Mouse (Mus musculus): ENCODE measurements around the gene Pcnp. TPM values are rescaled to one million over a fixed set of nuclear protein-coding genes. Genes with fewer than 3 reads are reported as not detected.
"Not testable (repeated sequence)": the region's sequence is repeated elsewhere in the genome, so short reads cannot be mapped to it uniquely, and the experiment has no call there.

The Pcnp gene
- total and polyA plus RNA-seq, 3 experiments, result 67.4 to 177 (median 154) TPM

DNA sequence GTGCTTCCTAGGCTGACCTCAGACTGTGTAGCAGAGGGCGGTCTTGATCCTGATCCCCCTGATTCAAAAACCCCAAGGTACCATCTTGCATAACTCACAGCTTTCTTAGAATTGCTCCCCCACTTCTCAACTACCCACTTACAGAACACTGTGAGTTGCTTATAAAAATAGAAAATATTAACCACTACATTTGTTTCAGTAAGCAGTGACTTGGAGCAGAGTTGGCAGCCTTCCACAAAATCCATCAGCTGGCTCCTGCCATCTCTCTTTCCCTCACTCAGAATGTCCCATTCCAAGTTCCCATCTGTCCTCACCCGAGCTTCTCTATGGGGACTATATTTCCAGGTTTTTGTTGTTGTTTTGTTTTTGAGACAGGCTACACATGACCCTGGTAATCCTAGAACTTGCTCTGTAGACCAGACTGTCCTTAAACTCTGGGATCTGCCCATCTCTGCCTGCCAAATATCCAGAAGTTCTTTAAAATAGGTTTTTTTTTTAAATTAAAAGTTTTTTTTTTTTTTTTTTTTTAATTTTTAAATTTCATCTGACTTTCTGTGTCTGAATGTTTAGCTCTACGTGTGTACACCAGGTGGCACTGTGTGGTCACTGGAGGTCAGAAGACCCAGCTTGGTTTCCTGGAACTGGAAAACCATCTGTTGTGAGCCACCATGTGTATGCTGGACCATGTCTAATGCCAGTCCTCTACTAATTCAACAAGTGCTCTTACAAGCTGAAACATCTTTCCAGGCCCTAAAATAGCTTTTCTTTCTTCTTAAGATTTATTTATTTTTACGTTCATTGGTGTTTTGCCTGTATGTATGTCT lies 65.2 kb downstream of the Pcnp start (continued):
- TF ChIP-seq RCOR1 (conservative IDR thresholded peaks at IDR 0.05; ENCODE audit: low read depth, low read length), result no peak
- TF ChIP-seq PAX5 (IDR thresholded peaks at IDR 0.05; ENCODE audit: low read length), result no peak
- no peak for TF ChIP-seq MAX (IDR thresholded peaks at IDR 0.05; ENCODE audit: low read length)
- TF ChIP-seq UBTF (IDR thresholded peaks at IDR 0.05; ENCODE audit: low read depth, low read length), result no peak
- TF ChIP-seq KAT2A (IDR thresholded peaks at IDR 0.05; ENCODE audit: insufficient replicate concordance, low read length), result no peak
- no peak for TF ChIP-seq GABPA (IDR thresholded peaks at IDR 0.05; ENCODE audit: insufficient replicate concordance, low read depth, low read length)
- TF ChIP-seq JUN (IDR thresholded peaks at IDR 0.05; ENCODE audit: insufficient read depth, low read depth, low read length), result no peak
- TF ChIP-seq ETS1 (conservative IDR thresholded peaks at IDR 0.05; ENCODE audit: low read depth, low read length), result no peak
- TF ChIP-seq ZMIZ1 (IDR thresholded peaks at IDR 0.05; ENCODE audit: low read depth, low read length), result no peak
- no peak for TF ChIP-seq TCF12 (IDR thresholded peaks at IDR 0.05; ENCODE audit: low read depth, low read length)
- no peak for TF ChIP-seq JUND (conservative IDR thresholded peaks at IDR 0.05; ENCODE audit: low read depth, low read length)
- peak; percentile 77 for TF ChIP-seq SMC3 (IDR thresholded peaks at IDR 0.05; ENCODE audit: low read depth, low read length)
- peak; percentile 93 for TF ChIP-seq ZNF384 (IDR thresholded peaks at IDR 0.05; ENCODE audit: low read depth, low read length)
- TF ChIP-seq MAZ (IDR thresholded peaks at IDR 0.05; ENCODE audit: low read depth, low read length), result no peak
- TF ChIP-seq NRF1 (IDR thresholded peaks at IDR 0.05; ENCODE audit: low read depth, low read length), result no peak
- no peak for TF ChIP-seq NELFE (IDR thresholded peaks at IDR 0.05; ENCODE audit: low read depth, low read length)
- no peak for TF ChIP-seq USF1 (IDR thresholded peaks at IDR 0.05; ENCODE audit: low read depth, low read length)
- peak; percentile 65; the same call in 1 of the 2 replicates for TF ChIP-seq MXI1 (IDR thresholded peaks at IDR 0.05; ENCODE audit: low read depth, low read length)
- no peak for TF ChIP-seq HCFC1 (IDR thresholded peaks at IDR 0.05; ENCODE audit: low read depth, low read length)
- no peak for TF ChIP-seq E2F4 (IDR thresholded peaks at IDR 0.05; ENCODE audit: insufficient replicate concordance, low read depth, low read length)
- no peak for TF ChIP-seq TBP (conservative IDR thresholded peaks at IDR 0.05; ENCODE audit: low read depth, low read length)
- TF ChIP-seq IRF4 (IDR thresholded peaks at IDR 0.05; ENCODE audit: low read depth, low read length), result peak; percentile 24; the same call in 1 of the 2 replicates
- peak; percentile 79 for TF ChIP-seq SIN3A (IDR thresholded peaks at IDR 0.05; ENCODE audit: low read length)
- TF ChIP-seq EP300 (IDR thresholded peaks at IDR 0.05; ENCODE audit: low read length), result no peak

- H3K27me3 ChIP-seq (replicated peaks); H3K9ac ChIP-seq (ENCODE audit: insufficient read depth, low read depth); dilution Hi-C loops (cut with MboI; ENCODE audit: extremely low pct_ligation_motif_present, extremely low pct_unique_long_range_greater_than_20kb, low sequenced_read_pairs); H3K36me3 ChIP-seq (replicated peaks in 1 of 2; ENCODE audit: control insufficient read depth in 1 of 2, insufficient read depth in 1 of 2, low read length in 1 of 2); H3K4me2 ChIP-seq (ENCODE audit: insufficient read depth, low read depth, poor library complexity, severe bottlenecking); H3K4me3 ChIP-seq (replicated peaks in 1 of 3; ENCODE audit: low read depth in 2 of 3, low read length in 2 of 3, poor library complexity in 1 of 3); H3K27ac ChIP-seq (ENCODE audit: insufficient read depth, low read depth); in situ Hi-C loops (cut with MboI; ENCODE audit: low pct_ligation_motif_present, low pct_unique_long_range_greater_than_20kb, low sequenced_read_pairs); H3K9me3 ChIP-seq (replicated peaks; ENCODE audit: low read length): not testable (repeated sequence)
- H3K79me2 ChIP-seq (replicated peaks; ENCODE audit: control insufficient read depth, extremely low read depth, insufficient read depth, poor library complexity, severe bottlenecking), result peaks cover 22% of the 10 kb centered on the region
- H3K4me1 ChIP-seq (ENCODE audit: control insufficient read depth in 1 of 2, insufficient read depth in 2 of 2), result peaks cover 3 to 20% of the 10 kb centered on the region in 2 experiments; a peak in 3 of 4 replicates
- peak; percentile 36; the same call in 1 of the 2 replicates for TF ChIP-seq MAX (IDR thresholded peaks at IDR 0.05; ENCODE audit: low read length)
- DNase-seq (ENCODE audit: extremely low read depth), result peak; percentile 45
Observed at GRCm38 (mm10) chr16:55963068-55963467, 66.5 kb downstream of the Pcnp start.

Other genes with a start within 250 kb of the Pcnp start
- 13.9 and 17.1 TPM in 2 replicates for gene Nfkbiz, start 190.8 kb downstream of the Pcnp start, total RNA-seq (2012; rRNA removed)
- gene Nfkbiz, start 190.8 kb downstream of the Pcnp start, total RNA-seq (2014; rRNA removed), result 19.7 and 23.7 TPM in 2 replicates
- 11.4 and 13.7 TPM in 2 replicates for gene Nfkbiz, start 190.8 kb downstream of the Pcnp start, polyA plus RNA-seq (2012; ENCODE audit: insufficient read length, low read depth)
- gene Nxpe3, start 134.5 kb downstream of the Pcnp start, total RNA-seq (2012; rRNA removed), result 10.2 and 12.3 TPM in 2 replicates
- gene Nxpe3, start 134.5 kb downstream of the Pcnp start, total RNA-seq (2014; rRNA removed), result 4.6 and 5.4 TPM in 2 replicates
- 9.9 and 10.6 TPM in 2 replicates for gene Nxpe3, start 134.5 kb downstream of the Pcnp start, polyA plus RNA-seq (2012; ENCODE audit: insufficient read length, low read depth)
- 24.9 and 26.9 TPM in 2 replicates for gene Cep97, start 94.9 kb downstream of the Pcnp start, total RNA-seq (2012; rRNA removed)
- gene Cep97, start 94.9 kb downstream of the Pcnp start, total RNA-seq (2014; rRNA removed), result 27.5 and 28.2 TPM in 2 replicates
- gene Cep97, start 94.9 kb downstream of the Pcnp start, polyA plus RNA-seq (2012; ENCODE audit: insufficient read length, low read depth), result 16.9 and 19.2 TPM in 2 replicates
- gene Rpl24, start 63.5 kb downstream of the Pcnp start, total RNA-seq (2012; rRNA removed), result 2,337 and 2,579 TPM in 2 replicates
- gene Rpl24, start 63.5 kb downstream of the Pcnp start, total RNA-seq (2014; rRNA removed), result 2,739 and 3,070 TPM in 2 replicates
- 96.4 and 348 TPM in 2 replicates for gene Rpl24, start 63.5 kb downstream of the Pcnp start, polyA plus RNA-seq (2012; ENCODE audit: insufficient read length, low read depth)
- 21.4 and 25.6 TPM in 2 replicates for gene Zbtb11, start 55.9 kb downstream of the Pcnp start, total RNA-seq (2012; rRNA removed)
- gene Zbtb11, start 55.9 kb downstream of the Pcnp start, total RNA-seq (2014; rRNA removed), result 33.0 and 35.5 TPM in 2 replicates
- gene Zbtb11, start 55.9 kb downstream of the Pcnp start, polyA plus RNA-seq (2012; ENCODE audit: insufficient read length, low read depth), result 17.7 and 19.8 TPM in 2 replicates
- gene Trmt10c, start 8.1 kb upstream of the Pcnp start, total RNA-seq (2012; rRNA removed), result 23.4 and 32.5 TPM in 2 replicates
- 63.0 and 63.5 TPM in 2 replicates for gene Trmt10c, start 8.1 kb upstream of the Pcnp start, total RNA-seq (2014; rRNA removed)
- 26.6 and 30.1 TPM in 2 replicates for gene Trmt10c, start 8.1 kb upstream of the Pcnp start, polyA plus RNA-seq (2012; ENCODE audit: insufficient read length, low read depth)
- gene Senp7, start 18.6 kb upstream of the Pcnp start, total RNA-seq (2012; rRNA removed), result 9.9 and 12.3 TPM in 2 replicates
- gene Senp7, start 18.6 kb upstream of the Pcnp start, total RNA-seq (2014; rRNA removed), result 15.5 and 16.5 TPM in 2 replicates
- 23.7 and 26.4 TPM in 2 replicates for gene Senp7, start 18.6 kb upstream of the Pcnp start, polyA plus RNA-seq (2012; ENCODE audit: insufficient read length, low read depth)
- gene Impg2, start 174.6 kb upstream of the Pcnp start, total RNA-seq (2012; rRNA removed), result 0.04 and 0.25 TPM in 2 replicates
- gene Impg2, start 174.6 kb upstream of the Pcnp start, total RNA-seq (2014; rRNA removed), result 0.05 and 0.09 TPM in 2 replicates
- 0.08 and 0.34 TPM in 2 replicates for gene Impg2, start 174.6 kb upstream of the Pcnp start, polyA plus RNA-seq (2012; ENCODE audit: insufficient read length, low read depth)